Mouse (Mus musculus) c-Kit-positive CD71-positive TER-119-negative erythroid progenitor cells, embryonic 14.5 days (primary cell): ENCODE measurements around the gene Tecr.
"Not testable (repeated sequence)": the region's sequence is repeated elsewhere in the genome, so short reads cannot be mapped to it uniquely, and the experiment has no call there.

ENCODE experiments used
- DNase-seq: peaks from one replicate; pipeline ENCODE4 v3.0.0-alpha.2; 2013; ENCODE audit warnings: low read depth

Tecr gene

DNA sequence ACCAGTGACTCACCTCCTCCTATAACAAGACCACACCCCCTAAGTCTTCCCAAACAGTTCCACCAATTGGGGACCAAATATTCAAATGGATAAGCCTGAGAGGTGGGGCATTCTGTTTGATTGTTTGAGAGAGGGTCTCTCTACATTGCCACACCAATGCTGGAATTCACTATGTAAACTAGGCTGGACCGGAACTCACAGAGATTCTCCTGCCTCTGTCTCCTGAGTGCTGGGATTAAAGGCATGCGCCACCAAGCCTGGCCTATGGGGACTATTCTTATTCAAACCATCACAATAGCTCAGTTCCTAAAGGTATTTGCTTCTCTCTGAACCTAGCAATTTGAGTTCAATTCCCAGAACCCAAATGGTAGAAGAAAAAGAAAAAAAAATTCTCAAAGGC is 10.8 kb upstream of the Tecr start:
- no peak for DNase-seq

DNA sequence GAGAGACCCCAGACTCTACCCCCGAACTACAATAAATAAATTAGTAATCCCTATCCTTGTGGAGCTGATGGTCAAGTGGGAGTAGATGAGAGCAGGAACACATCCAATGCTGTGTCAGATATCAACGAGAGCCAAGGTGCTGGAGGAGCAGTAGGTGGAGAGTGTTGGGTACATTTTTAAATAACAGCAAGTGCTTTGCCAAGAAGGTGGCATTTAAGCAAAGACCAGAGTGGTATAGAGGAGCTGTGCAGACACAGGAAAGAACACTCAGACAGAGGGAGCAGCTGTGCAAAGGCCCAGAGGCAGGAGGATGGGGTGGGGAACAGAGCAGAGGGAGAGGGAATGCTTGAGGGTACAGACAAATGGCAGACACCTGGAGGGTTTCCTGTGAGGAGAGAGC is 9.3 kb upstream of the Tecr start:
- DNase-seq: no peak

DNA sequence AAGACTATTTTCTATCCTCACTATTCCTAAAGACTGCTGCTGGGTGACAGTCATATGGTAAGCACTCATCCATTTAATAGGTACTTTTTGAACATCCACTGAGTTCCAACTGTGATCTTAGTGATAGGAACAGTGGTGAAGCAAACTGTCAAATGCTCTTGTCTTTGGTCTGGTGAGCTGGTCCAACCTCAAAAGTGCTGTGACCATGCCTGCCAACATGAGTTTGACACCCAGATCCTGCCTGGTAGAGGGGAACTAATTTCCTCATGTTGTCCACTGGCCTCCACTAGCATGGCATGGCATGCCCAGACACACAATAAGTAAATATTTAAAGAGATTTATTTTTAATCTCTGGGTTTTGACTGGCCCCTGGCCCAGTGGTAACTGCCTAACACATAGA is 8.9 kb upstream of the Tecr start:
- DNase-seq: no peak

DNA sequence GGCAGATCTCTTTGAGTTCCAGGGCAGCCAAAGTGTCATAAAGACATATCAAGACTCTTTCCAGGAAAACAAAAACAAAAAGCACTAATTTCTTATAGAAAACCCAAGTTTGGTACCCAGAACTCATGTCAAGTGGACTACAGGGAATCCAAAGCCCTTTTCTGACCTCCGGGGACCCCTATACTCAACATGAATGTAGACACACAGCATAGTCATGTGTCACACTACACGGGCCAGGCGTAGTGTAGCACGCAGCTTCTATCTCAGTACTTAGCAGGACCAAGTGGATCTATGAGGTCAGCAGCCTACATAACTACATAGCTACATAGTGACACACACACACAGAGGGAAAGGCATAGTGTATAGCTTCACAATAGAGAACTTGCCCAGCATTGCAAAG is 5.9 kb upstream of the Tecr start:
- no peak for DNase-seq

DNA sequence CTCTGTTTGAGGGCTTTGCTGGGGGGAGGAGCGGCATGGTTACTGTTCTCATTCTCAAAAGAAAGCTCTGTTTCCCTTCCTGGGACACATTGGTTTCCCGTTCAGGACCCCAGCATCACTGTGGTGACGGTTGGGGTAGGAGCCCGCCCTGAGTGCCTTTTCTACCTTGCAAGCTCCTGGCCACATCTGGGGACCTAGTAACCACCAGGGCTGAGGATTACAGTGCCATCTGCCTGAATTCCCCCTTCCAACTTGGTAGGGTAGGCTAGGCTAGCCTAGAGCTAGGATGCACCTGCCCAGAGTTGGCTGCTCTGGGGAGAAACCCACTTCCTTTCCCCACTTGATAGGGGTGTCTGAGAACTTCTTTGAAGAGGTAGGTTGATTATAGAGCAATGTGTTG is 4.2 kb upstream of the Tecr start:
- DNase-seq: no peak

DNA sequence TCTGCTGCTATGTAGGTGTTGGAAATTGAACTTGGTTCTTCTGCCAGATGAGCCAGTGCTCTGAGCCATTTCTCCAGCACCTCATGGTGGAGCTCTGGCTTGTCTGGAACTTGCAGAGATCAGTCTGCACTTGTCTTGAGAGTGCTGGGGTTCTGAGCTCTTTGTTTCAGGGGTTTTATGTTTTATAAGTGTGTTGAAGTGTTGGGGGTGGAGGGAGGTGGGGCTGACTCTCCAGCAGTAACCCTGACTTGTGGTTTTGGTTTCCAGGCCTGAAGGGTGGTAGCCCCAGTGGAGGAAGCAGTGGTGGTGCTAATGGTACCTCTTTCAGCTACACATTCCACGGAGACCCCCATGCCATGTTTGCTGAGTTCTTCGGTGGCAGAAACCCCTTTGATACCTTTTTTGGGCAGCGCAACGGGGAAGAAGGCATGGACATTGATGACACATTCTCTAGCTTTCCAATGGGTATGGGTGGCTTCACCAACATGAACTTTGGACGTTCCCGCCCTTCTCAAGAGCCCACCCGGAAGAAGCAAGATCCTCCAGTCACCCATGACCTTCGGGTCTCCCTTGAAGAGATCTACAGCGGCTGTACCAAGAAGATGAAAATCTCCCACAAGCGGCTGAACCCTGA is 1.9 kb upstream of the Tecr start:
- no peak for DNase-seq

DNA sequence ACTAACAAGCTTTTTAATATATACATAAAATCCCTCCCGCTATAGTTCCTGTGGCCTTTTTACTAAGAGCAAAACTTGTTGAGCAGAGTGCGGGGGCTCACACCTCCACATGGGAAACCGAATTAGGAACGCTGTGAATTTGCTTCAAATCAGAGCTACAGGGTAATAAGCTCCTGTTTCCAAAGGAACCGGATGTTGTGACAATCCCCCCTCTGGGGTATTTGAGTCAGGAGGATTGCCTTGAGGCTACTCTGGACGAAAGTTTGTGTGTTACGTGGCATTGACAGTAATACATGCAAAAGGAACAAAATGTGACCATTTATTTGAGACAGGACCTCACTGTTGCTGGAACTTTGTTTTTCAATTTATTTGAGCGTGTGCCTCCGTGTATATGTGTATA is 1.3 kb upstream of the Tecr start:
- no peak for DNase-seq

DNA sequence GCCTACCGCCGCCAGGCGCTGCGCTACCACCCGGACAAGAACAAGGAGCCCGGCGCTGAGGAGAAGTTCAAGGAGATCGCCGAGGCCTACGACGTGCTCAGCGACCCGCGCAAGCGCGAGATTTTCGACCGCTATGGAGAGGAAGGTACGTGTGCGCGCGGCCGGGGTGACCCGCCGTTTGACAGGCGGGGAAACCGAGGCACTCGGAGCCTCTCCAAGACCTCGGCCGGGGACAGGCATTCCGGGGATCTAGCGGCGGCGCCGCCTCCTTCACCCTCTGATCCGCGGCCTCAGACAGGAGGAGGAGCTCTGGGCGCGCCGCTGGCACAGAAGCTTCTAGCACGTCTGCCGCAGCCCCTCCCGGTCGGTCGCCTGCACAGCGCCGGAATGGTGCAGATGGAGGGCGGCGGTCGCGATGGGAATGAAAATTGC is 643 bp upstream of the Tecr start:
- peak; percentile 62 for DNase-seq

DNA sequence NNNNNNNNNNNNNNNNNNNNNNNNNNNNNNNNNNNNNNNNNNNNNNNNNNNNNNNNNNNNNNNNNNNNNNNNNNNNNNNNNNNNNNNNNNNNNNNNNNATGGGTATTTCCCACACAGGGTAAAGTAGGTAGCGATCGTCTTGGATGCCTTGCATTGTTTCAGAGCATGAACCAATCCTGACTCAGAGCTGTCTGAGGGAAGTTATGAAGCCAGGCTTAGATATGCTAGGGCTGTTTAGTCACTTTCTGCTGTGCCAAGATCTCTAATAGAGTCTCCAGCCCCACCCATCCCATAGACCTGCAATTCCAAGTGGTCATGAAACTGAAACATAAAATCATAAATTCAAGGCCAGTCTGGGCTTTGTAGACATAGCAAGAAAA is 5.1 kb downstream of the Tecr start:
- DNase-seq: no peak

DNA sequence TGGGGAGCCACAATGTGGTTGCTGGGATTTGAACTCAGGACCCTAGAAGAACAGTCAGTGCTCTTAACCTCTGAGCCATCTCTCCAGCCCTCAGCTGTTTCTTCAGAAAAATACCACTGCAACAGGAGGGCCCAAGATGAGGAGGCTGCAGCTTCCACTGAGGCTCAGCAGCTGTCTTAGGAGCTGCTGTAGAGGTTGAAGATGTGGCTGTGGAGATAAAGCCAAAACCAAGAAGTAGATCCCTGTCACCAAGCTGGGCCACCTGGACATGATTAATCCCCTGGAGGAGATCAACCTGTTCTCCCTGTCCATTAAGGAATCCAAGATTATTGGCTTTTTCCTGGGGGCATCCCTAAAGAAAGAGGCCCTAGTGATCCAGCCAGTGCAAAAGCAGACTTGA is 8.0 kb downstream of the Tecr start:
- DNase-seq: no peak

DNA sequence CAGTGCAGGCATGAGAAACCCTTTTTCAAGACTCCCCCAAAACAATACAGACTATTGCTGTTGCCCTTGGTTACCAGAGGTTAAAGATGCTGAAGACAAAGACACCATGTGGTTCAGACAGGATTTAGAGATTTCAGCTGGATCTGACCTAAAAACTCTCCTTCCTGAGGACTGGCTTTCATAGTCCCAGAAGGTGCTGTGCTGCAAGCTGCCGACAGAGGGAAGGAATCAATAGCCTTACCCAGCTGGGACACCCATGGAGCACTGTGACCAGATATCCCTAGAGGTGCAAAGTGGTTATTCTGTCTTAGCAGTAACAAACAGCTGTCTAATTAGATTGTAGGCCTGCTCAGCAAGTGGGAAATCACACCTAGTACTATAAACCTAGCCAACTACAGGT is 9.6 kb downstream of the Tecr start:
- DNase-seq: no peak

DNA sequence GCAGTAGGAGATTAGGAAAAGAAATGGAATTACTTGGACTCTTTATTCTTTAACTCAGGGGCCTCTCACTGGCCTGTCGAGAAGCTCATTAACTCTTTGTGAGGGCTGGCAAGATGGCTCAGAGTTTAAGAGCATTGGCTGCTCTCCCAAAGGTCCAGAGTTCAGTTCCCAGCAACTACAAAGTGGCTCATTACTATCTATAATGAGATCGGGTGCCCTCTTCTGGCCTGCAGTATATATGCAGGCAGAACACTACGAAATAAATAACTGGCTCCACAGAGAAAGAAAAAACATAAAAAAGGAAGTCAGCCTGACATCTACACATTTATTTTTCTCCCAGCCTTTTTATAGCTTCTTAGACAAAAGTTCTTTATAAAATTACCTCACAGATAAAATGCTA is 11.4 kb downstream of the Tecr start:
- no peak for DNase-seq

DNA sequence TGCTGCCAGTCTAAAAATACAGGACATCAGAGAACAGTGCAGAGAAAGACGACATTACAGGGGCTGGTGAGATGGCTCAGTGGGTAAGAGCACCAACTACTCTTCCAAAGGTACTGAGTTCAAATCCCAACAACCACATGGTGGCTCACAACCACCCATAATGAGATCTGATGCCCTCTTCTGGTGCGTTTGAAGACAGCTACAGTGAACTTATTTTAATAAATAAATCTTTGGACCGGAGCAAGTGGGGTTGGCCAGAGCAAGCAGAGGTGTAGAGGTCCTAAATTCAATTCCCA is 12.8 kb downstream of the Tecr start:
- DNase-seq: not testable (repeated sequence)

DNA sequence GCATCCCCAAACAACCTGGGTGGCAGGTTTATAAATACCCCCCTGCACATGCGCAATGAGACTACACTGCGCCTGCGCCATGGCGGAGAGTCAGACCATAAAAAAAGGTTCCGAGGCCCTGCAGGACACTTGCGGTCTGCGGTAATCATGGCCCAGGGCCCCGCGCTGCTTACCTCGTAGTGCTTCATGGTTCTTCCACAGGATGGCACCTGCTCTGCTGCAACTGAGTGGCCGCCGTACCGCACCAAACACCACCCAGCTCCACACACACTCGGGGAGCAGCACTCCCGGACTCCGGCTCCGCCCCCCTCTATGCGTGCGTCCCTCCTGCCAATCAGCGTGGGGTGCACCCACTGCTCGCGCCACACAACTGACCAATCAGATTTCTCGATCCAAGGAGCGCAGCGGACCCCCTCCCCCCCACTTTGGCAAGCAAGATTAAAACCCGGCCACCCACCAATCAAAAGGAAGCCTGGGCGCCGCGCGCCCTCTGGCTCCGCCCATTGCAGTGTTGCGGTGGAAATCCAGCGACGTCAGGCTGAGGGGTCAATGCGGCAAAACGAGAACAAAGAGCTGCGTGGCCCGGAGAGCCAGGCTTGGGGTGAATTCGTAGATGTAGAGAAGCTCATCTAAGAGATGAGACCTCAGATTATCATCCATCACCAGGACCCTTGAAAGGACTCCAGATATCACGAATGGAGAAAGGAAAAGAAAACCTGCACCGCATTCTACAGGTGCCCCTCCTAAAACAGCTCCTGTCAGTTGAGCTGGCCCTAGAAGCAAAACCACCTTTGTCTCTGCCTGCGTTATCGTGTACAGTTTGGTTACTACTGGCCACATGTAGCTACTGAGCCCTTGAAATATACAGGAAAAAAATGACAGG is 13.4 kb downstream of the Tecr start:
- DNase-seq: peak; percentile 97

DNA sequence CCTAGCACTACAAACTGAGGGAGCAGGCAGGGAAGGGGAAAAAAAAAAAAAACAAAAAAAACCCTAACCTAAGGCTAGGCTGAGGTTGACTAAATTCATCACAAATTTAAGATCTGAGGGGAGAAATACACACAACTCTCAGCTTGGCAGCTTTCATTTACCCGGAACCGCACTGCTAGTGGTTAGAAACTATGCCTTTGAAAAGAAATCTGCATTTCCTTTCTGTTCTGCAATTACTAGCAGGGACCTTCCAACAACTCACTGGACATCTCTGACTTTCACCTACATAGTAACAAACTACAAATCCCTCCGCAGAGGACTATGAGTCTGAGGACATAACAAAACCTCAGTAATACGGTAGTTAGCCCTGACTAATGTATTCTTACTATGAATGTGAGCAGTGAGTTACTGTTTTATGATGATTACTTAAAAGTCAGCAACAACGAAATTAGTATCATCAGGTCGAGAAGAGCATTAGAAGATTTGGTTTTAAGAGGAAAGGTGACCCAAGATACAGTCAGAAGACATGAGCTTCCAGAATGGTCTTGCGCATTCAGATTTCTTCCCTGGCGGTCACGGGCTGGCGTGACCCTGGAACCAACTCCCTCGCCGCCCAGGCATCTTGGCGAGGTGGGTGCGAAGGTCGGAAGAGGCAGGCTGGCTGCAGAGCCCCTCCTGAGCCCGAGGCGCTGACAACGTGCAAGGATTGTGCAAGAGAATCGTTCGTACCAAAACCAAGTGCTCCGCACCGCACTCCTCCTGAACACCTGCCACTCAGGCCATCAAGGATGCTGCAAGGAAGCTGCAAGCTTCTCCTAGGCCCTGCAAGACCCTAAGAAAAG is 14.2 kb downstream of the Tecr start:
- DNase-seq: no peak

DNA sequence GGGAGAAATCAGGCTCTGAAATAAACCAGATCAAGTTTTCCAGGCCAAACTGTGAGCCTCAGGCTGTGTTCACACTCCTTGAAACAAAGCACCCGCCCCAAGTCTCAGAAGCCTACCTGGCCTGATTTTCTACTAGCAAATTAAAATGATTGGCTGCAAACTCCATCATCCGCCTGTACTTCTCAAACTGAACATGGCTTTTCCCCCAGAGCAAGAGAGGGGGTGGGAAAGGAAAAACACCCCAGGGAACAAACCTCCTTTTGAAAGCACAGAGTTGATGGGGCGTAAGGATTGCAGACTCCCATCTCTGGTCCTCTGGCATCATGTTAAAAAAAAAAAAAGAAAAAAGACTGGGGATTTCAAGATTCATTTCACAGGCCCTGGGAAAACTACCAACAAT is 15.1 kb downstream of the Tecr start:
- DNase-seq: no peak

DNA sequence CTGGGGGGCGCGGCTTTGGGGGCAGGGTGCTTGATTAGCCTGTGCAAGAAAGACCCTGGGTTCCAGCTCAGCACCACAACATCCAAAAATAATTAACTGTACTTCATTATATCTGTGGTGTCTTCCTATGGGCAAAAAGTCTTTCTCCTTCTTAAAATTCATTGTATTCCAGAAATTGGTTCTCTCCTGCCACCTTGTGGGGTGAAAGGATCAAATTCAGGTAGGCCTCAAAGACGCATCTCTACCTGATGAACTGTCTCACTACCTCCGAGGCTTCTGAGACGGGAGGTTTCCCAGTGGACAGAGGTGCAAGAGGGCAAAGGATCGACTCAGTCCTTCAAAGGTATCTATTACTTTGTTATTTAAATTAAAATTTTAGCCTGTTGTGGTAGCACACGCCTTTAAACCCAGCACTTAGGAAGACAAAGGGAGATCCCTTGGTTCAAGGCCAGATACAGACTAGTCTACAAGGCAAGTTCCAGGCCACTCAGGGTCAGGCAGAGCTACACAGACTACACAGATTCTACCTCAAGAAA is 17.2 kb downstream of the Tecr start:
- DNase-seq: no peak

DNA sequence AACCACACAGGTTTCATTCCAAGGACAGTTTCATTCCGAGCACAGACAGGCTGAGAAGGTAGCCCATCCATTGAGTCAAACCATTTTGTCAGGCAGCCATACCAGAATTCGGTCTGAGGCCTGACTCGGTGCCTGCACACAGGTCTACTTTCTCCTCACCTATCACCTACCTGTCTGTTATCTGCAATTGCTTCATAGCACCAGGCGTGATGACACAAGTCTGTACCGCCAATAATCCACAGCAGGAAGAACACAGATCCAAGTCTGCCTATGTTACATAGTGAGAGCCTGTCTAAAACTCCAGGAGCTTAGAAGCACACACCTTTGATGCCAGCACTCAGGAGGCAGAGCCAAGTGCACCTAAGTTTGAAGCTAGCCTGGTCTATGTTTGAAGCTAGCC is 18.9 kb downstream of the Tecr start:
- no peak for DNase-seq

DNA sequence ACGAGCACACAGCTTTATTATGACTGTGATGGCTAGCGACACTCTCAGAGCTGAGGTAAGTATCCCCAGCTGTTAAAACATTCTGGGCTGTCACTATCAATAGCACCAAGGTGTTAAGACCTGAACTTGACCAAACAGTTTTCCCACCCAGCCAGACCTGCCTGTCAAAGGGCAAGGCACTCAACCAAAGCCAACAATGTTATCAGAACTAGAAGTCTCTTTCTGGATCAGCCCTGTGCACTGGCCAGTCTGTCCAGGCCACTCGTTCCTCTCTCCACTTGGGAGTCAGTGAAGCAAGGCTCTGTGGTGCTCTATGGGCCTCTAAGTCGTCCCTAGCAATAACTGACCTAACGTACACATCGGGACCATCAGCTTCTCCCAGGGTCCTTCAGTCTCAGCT is 20.1 kb downstream of the Tecr start:
- DNase-seq: no peak

DNA sequence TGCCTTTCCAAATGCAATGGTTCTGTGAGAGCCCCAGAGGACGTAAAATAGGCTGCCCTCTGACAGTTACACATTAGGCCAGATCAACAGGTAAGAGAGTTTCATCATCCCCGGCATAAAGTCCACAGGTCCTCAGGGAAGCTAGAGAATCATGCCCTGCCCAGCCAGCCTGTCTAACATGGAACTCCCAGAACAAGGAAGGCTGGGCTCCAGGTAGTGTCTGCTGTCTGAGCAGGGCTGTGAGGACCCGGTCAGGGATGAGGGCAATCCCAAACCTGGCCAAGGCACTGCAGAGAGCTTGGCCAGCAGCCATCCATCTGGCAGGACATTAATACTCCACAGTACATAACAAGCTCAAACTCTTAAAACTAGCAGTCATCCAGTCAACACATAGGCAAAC is 22.4 kb downstream of the Tecr start:
- no peak for DNase-seq

DNA sequence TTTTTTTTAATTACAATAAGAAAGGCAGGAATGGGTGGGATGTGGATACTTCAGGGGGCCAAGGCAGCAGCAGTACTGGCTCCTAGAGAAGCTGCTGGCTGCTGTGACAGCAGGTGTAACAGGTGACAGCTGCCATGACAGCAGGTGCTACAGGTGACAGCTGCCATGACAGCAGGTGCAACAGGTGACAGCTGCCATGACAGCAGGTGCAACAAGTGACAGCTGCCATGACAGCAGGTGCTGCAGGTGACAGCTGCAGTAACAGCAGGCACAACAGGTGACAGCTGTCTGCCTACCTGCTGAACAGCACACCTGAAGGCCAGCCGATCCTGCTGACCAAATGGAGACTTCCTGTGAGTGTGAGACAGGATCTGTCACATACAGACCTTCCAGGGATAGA is 23.0 kb downstream of the Tecr start:
- DNase-seq: no peak

DNA sequence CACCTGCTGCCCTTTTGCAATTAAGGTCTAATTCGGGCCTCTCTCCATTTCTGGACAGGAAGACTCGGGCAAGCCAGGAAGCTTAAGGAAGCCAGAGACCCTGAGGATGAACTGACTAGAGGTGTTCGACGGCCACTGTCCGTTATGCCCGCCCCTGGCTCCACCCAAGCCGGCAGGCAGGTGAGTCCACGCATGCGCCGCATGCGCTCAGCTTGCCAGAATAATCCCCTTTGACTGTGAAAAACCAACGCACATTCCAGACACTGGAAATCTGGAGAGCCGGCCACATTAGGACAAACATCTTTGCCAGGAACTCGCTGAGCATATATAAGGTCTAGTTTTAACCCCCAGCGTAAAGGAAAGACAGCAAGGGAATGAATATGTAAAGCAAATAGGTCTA is 24.5 kb downstream of the Tecr start:
- DNase-seq: no peak

DNA sequence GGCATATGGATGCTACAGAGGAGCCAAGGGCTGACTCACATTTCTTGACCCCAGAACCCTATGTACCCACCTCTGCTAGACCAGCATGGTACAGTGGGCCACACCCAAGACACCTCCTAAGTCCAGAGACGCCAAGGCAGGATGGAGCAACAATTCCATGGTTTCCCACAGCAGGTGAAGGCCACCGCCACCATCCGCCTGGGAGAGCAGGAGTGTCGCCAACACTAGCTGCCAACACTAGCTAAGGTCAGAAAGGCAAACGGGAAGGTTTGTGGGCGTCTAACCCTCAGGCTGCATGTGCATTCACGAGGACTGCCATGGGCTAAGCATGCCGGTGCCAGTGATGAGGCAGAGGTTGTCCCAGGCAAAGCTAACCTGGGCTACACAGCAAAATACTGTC is 25.5 kb downstream of the Tecr start:
- no peak for DNase-seq
